18 mouse cellular contexts compared by ENCODE assay signal in the genomic region with DNA sequence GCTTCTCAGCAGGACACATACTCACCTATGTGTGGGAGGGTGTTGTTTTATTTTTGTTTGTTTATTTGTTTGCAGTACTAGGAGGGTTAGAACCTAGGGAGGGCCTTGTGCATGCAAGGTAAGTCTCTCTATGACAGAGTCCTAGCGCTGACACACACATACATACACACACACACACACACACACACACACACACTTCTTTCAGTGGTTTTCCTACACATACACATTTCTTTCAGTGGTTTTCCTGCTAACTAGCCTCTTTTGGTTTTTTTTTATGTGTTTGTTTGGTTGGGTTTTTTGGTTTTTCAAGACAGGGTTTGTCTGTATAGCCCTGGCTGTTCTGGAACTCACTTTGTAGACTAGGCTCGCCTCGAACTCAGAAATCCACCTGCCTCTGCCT.
DNase-seq lines count a peak whose midpoint lies in the region.
"Had no signal": no experiment of that assay in that cellular context is flagged by ENCODE, and none has a peak within 500 bp of the region (broad histone marks: within the 10 kb centered on the region; RNA-seq: fewer than 3 reads in every experiment).

No protein-coding gene starts in this region.

- peak; percentile 48 for DNase-seq in heart, adult 11 months
- no peak for DNase-seq in heart, postnatal 4 days
- peak; percentile 67 for DNase-seq in 416B (ENCODE audit: low read depth)
- DNase-seq in induced T-regulatory cell, adult 2 months (ENCODE audit: low read depth), result peak; percentile 13
- no peak for DNase-seq in c-Kit-positive CD71-positive TER-119-positive erythroid progenitor cells, embryonic 14.5 days (ENCODE audit: low spot score)
- DNase-seq in heart, adult 8-10 months (ENCODE audit: low spot score), result no peak
- DNase-seq: adrenal gland, adult 8-10 months; adrenal gland, postnatal 25 days; B cell, adult 2 months; cerebellum, adult 11 months; cerebellum, adult 2 months; cerebellum, adult 9-11 months; cerebellum, postnatal 25 days; forebrain, postnatal 0 days; gastrocnemius, adult 2 months; gastrocnemius, postnatal 14 days; heart, adult 18-20 months; heart, postnatal 14 days had no signal

Comparison
In these comparisons a context has a peak if more than half of its experiments do, and no peak if none do; other contexts are left out.
1. DNase-seq: peak in heart, adult 11 months (single experiment), 416B (single experiment) and induced T-regulatory cell, adult 2 months (single experiment); none in heart, postnatal 4 days (single experiment), c-Kit-positive CD71-positive TER-119-positive erythroid progenitor cells, embryonic 14.5 days (single experiment) and heart, adult 8-10 months (single experiment).